Mouse (Mus musculus): ENCODE results near the gene Ireb2.

- no peak for TF ChIP-seq POLR2A (IDR thresholded peaks at IDR 0.05; ENCODE audit: borderline replicate concordance, control insufficient read depth, low read depth, low read length)
- no peak for TF ChIP-seq CTCF (IDR thresholded peaks at IDR 0.05; ENCODE audit: control insufficient read depth, insufficient read depth, low read length)
Observed at GRCm38 (mm10) chr9:54855638-54856037, 8.0 kb upstream of the Ireb2 start.

Measured in bone marrow, adult 2 months (tissue).